Mouse (Mus musculus): ENCODE results near the gene Gtf2i.

DNA sequence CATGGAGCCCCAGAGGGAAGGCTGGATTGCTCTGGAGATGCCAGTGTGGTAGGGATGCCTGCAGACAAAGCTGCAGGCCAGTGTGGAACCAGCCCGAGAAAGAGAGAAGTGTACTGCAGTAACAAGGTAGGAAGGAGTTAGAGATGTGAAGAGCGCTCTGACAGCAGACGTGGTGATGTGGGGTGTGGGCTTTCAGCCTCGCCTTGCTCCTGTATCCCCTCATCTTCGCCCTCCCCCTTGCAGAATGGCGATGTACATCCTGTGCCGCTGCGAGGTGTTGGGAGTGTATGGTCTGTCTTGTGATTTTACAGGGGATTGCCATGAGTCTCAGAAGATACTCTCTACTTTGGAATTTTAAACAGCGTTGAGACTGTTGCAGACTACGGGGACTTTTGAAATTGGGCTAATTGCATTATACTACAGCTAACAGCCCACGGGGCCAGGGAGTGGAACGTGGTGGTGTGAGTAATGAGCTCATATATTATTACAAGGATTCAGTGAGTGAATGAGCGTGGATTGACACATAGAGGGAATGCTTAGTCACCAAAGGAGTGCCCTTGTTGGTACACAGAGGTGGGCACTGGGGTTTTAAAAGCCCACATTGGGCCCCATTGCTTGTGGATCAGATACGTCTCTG, 65.8 kb downstream of the Gtf2i start:
- TF ChIP-seq POLR2A (IDR thresholded peaks at IDR 0.05; ENCODE audit: borderline replicate concordance, extremely low read depth, insufficient read depth, insufficient read length, poor library complexity, severe bottlenecking) (no peak), CTCF (IDR thresholded peaks at IDR 0.05; ENCODE audit: borderline replicate concordance, extremely low read depth, insufficient read depth, insufficient read length) (no peak)

Data from brain, embryonic 14.5 days (tissue).